Mouse (Mus musculus) testis, postnatal 14 days (tissue): ENCODE results near the gene Slc1a3.

Experiments
- DNase-seq: peaks from one replicate; pipeline ENCODE4 v3.0.0; 2021; ENCODE audit warnings: low spot score

Slc1a3 gene

GRCm38 (mm10) chr15:8605538-8606188 lies 104.9 kb downstream of the Slc1a3 start:
- DNase-seq, result no peak

GRCm38 (mm10) chr15:8602362-8602761 lies 108.2 kb downstream of the Slc1a3 start:
- no peak for DNase-seq

- DNase-seq, result no peak
Measured at GRCm38 (mm10) chr15:8601312-8602146, 109.0 kb downstream of the Slc1a3 start.

- no peak for DNase-seq
Measured at GRCm38 (mm10) chr15:8596375-8596900, 114.1 kb downstream of the Slc1a3 start.

GRCm38 (mm10) chr15:8595226-8595625 lies 115.3 kb downstream of the Slc1a3 start:
- DNase-seq, result no peak

GRCm38 (mm10) chr15:8589503-8590116 lies 121.0 kb downstream of the Slc1a3 start:
- peak; percentile 30 for DNase-seq

- DNase-seq, result no peak
Measured at GRCm38 (mm10) chr15:8588065-8588464, 122.5 kb downstream of the Slc1a3 start.

GRCm38 (mm10) chr15:8586822-8587281 lies 123.7 kb downstream of the Slc1a3 start:
- no peak for DNase-seq
